Mouse (Mus musculus) adrenal gland, postnatal 14 days (tissue): ENCODE measurements around the gene Cd28. TPM values are rescaled to one million over a fixed set of nuclear protein-coding genes. Genes with fewer than 3 reads are reported as not detected.
A peak's percentile ranks its signal among the peaks of the same experiment; 100 is the strongest.

Experiments
- DNase-seq: peaks from one replicate; pipeline ENCODE4 v3.0.0; 2021; ENCODE audit warnings: mixed read lengths
- total RNA-seq: library from RNA; stranded (reverse); gene quantifications from 2 replicates; pipeline ENCODE4 v1.2.3, GENCODE M21; 2021

Gene Cd28
- total RNA-seq, 1 experiment from 2014 or later: 0.52 TPM

GRCm38 (mm10) chr1:60750201-60750765 lies 33.7 kb downstream of the Cd28 start:
- DNase-seq: no peak

GRCm38 (mm10) chr1:60751011-60751410 lies 34.4 kb downstream of the Cd28 start:
- no peak for DNase-seq

GRCm38 (mm10) chr1:60752986-60753385 lies 36.4 kb downstream of the Cd28 start:
- DNase-seq: no peak

- DNase-seq: no peak
These were observed 37.4 kb downstream of the Cd28 start for GRCm38 (mm10) chr1:60753981-60754380.

GRCm38 (mm10) chr1:60755391-60756243 lies 39.0 kb downstream of the Cd28 start:
- no peak for DNase-seq

GRCm38 (mm10) chr1:60757631-60758030 lies 41.0 kb downstream of the Cd28 start:
- no peak for DNase-seq

GRCm38 (mm10) chr1:60758226-60758625 lies 41.6 kb downstream of the Cd28 start:
- no peak for DNase-seq

- DNase-seq: no peak
These were observed 43.1 kb downstream of the Cd28 start for GRCm38 (mm10) chr1:60759563-60760335.

- no peak for DNase-seq
These were observed 43.9 kb downstream of the Cd28 start for GRCm38 (mm10) chr1:60760475-60760874.

- DNase-seq: no peak
These were observed 45.0 kb downstream of the Cd28 start for GRCm38 (mm10) chr1:60761528-60762171.

GRCm38 (mm10) chr1:60762451-60762850 lies 45.9 kb downstream of the Cd28 start:
- no peak for DNase-seq

- DNase-seq: no peak
These were observed 46.3 kb downstream of the Cd28 start for GRCm38 (mm10) chr1:60762916-60763315.

GRCm38 (mm10) chr1:60771771-60772170 lies 55.2 kb downstream of the Cd28 start:
- no peak for DNase-seq

GRCm38 (mm10) chr1:60773231-60773630 lies 56.6 kb downstream of the Cd28 start:
- no peak for DNase-seq

GRCm38 (mm10) chr1:60776166-60776565 lies 59.6 kb downstream of the Cd28 start:
- no peak for DNase-seq

- no peak for DNase-seq
These were observed 60.3 kb downstream of the Cd28 start for GRCm38 (mm10) chr1:60776906-60777305.

- peak; percentile 22 for DNase-seq
These were observed 62.0 kb downstream of the Cd28 start for GRCm38 (mm10) chr1:60778465-60779115.

GRCm38 (mm10) chr1:60779176-60779575 lies 62.6 kb downstream of the Cd28 start:
- DNase-seq: no peak

GRCm38 (mm10) chr1:60781666-60782065 lies 65.1 kb downstream of the Cd28 start:
- no peak for DNase-seq

GRCm38 (mm10) chr1:60793717-60794116 lies 77.1 kb downstream of the Cd28 start:
- DNase-seq: no peak

GRCm38 (mm10) chr1:60795677-60796205 lies 79.1 kb downstream of the Cd28 start:
- DNase-seq: no peak
